Mouse (Mus musculus): Measurements from ENCODE around the gene Dnajc25. TPM values are rescaled to one million over a fixed set of nuclear protein-coding genes. Genes with fewer than 3 reads are reported as not detected.
A peak's percentile ranks its signal among the peaks of the same experiment; 100 is the strongest.

Dnajc25 gene
- polyA plus RNA-seq, 1 experiment from 2014 or later, result 14.1 TPM

DNA sequence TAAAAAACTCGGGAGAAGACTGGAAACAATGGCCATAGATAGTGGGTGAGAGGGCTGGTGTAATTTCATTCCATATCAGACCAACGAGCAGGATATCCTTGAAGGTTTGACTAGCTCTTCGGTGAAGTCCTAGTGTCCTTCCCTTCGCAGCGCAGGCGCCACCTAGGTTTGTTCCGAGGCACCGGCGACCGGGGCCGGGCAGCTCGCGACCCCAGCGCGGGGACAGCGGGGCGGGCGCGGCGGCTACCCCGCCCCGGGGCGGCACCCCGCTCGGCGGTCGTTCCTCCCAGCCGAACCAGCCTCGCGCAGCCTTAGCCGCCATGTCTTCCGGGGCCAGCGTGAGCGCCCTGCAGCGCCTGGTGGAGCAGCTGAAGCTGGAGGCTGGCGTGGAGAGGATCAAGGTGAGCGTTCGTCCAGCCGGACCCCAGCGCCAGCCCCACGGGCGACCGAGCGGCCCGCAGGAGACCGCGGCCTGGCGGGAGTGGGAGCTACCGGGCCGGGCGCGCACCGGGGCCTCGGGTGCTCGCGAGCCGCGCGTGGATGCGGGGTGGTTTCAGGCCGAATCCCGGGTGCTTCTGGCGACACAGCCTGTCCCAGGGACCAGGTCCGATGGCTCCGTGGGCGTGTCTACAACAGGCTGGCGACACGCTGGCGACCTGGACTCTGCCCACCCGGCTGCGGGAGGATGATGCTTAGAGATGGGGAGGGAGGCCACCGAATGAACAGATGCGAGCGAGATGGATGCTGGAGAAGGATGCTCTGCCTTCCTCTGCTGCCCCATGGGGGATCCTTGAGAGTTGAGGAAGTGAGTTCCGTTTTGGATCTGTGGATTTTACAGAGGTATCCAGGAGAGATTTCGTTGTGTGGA lies 40.3 kb downstream of the Dnajc25 start, which contains the start of gene Gng10:
Gng10 (plus strand) TSS at position 171 of the 868 bp plus-strand sequence.
- 16% methylated on average over 76 of the region's 76 CpGs for WGBS
- peak within 1 kb of the TSS; percentile 80 for H3K4me3 ChIP-seq (replicated peaks; ENCODE audit: low read depth, low read length)
- H3K36me3 ChIP-seq (ENCODE audit: insufficient read depth, low read length), result 0 out of 2 replicates have a peak, but pooled peaks cover 2% of the 10 kb centered on the region
- H3K27me3 ChIP-seq (ENCODE audit: insufficient read depth, low read length), result no peaks in the 10 kb centered on the region
- DNase-seq (ENCODE audit: low spot score) (peak; percentile 69), ATAC-seq (replicated peaks; ENCODE audit: low FRiP score, low read depth) (peak; percentile 86)
- H3K27ac ChIP-seq, result peak within 1 kb of the TSS; percentile 62; the same call in 1 of the 2 replicates
- H3K4me2 ChIP-seq (ENCODE audit: low read length), result peak within 1 kb of the TSS; percentile 84
- no peaks in the 10 kb centered on the region for H3K4me1 ChIP-seq (replicated peaks; ENCODE audit: insufficient read depth, low read length)
- peak within 1 kb of the TSS; percentile 91 for H3K9ac ChIP-seq (ENCODE audit: low read depth, low read length)
- no peak; the same call in 1 of the 2 replicates for TF ChIP-seq CTCF (IDR thresholded peaks at IDR 0.05; ENCODE audit: low read depth)
- no peaks in the 10 kb centered on the region for H3K9me3 ChIP-seq (replicated peaks; ENCODE audit: low read length)

DNA sequence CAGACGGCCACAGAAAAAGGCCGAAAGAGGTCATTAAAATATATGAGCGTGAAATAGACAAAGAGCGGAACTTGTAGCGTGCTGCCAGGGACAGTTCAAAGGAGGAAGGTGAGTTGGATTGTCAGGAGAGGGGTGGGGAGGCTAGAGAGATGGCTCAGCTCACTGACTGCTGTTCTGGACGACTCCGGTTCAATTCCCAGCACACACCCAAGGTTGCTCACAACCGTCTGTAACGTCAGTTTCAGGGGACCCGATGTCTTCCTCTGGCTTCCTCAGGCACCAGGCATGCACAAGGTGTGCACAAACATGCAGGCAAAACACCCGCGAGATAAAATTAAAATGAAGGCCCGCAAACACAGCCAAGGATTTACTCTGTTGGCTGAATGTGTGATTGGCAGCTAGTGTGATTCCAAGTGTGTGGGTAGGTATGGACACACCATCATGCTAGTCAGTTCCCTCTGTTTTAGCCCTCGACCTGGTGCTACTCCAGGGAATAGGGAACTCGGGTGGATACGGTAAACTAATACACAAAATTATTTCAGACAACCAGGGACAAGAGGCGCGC lies 41.0 kb downstream of the Dnajc25 start:
- H3K9me3 ChIP-seq (replicated peaks; ENCODE audit: low read length), result no peaks in the 10 kb centered on the region
- DNase-seq (ENCODE audit: low spot score) (no peak), ATAC-seq (replicated peaks; ENCODE audit: low FRiP score, low read depth) (no peak)
- peak overlapping the region; percentile 91 for H3K9ac ChIP-seq (ENCODE audit: low read depth, low read length)
- H3K4me3 ChIP-seq (replicated peaks; ENCODE audit: low read depth, low read length), result peak overlapping the region; percentile 80
- TF ChIP-seq CTCF (IDR thresholded peaks at IDR 0.05; ENCODE audit: low read depth), result no peak
- H3K27ac ChIP-seq, result no peak overlapping the region
- 51% methylated on average over 18 of the region's 18 CpGs for WGBS
- H3K4me2 ChIP-seq (ENCODE audit: low read length), result peak overlapping the region; percentile 84
- no peaks in the 10 kb centered on the region for H3K27me3 ChIP-seq (ENCODE audit: insufficient read depth, low read length)
- 0 out of 2 replicates have a peak, but pooled peaks cover 2% of the 10 kb centered on the region for H3K36me3 ChIP-seq (ENCODE audit: insufficient read depth, low read length)
- no peaks in the 10 kb centered on the region for H3K4me1 ChIP-seq (replicated peaks; ENCODE audit: insufficient read depth, low read length)

DNA sequence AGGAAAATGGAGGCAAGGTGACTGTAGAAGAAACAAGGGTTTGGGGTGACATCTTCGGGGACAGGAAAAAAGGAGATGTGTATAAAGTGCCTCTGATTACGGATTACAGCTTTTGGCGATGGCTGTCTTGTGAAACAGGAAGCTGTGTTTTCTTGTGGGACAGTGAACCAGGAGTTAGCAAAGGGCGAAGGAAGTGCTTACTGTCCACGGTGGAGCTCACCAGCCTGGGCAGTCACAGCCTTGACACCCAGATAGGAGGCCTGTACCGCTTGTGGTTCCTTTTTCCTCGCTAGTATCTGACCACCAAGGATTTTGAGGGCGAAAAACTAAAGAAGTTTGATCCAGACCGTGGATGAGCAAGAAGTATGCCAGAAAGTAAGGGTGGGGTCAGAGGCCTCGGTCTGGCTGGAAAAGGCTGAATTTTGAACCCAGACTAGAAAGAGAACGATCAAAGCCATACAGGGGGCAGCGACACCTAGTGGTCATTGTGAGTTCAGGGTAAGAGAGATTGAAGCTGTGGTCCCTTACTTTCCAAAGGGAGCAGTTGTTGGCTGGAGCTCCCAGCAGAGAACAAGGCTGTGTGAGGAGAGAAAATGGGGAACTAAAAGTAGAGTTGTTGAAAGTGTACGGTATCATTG lies 41.7 kb downstream of the Dnajc25 start:
- H3K36me3 ChIP-seq (ENCODE audit: insufficient read depth, low read length), result 0 out of 2 replicates have a peak, but pooled peaks cover 2% of the 10 kb centered on the region
- WGBS, result 54% methylated on average over 13 of the region's 13 CpGs
- no peaks in the 10 kb centered on the region for H3K4me1 ChIP-seq (replicated peaks; ENCODE audit: insufficient read depth, low read length)
- peak; percentile 89 for TF ChIP-seq CTCF (IDR thresholded peaks at IDR 0.05; ENCODE audit: low read depth)
- DNase-seq (ENCODE audit: low spot score) (peak; percentile 87), ATAC-seq (replicated peaks; ENCODE audit: low FRiP score, low read depth) (0 out of 2 replicates have a peak, but pooled peaks have one; percentile 23)
- no peak overlapping the region for H3K9ac ChIP-seq (ENCODE audit: low read depth, low read length)
- H3K9me3 ChIP-seq (replicated peaks; ENCODE audit: low read length), result no peaks in the 10 kb centered on the region
- no peaks in the 10 kb centered on the region for H3K27me3 ChIP-seq (ENCODE audit: insufficient read depth, low read length)
- H3K4me3 ChIP-seq (replicated peaks; ENCODE audit: low read depth, low read length), result no peak overlapping the region
- no peak overlapping the region for H3K27ac ChIP-seq
- H3K4me2 ChIP-seq (ENCODE audit: low read length), result 0 out of 2 replicates have a peak overlapping the region, but pooled peaks have one; percentile 6

DNA sequence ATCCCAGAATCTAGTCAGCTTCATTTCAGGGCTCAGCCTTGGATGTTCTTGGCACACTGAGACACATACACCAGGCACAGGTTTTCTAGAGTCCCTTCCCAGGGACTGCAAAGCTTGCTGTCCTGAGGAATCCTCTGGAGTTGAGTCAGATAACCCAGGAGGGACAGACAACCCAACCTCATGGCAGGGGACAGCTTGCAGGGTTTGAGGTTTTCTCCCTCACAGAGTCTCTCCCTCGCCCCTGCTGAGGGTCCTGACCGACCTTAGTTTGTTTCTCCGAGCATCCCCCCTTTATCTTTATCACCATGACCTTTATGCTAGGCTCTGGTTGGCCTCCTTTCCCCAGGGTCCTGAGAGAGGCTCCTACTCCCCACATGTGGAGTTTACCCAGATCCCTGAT lies 42.7 kb downstream of the Dnajc25 start:
- WGBS, result 68% methylated on average over 3 of the region's 3 CpGs
- ATAC-seq (replicated peaks; ENCODE audit: low FRiP score, low read depth) (no peak), DNase-seq (ENCODE audit: low spot score) (no peak)
- Histone ChIP-seq H3K27ac (no peak overlapping the region), H3K9me3 (replicated peaks; ENCODE audit: low read length) (no peaks in the 10 kb centered on the region), H3K36me3 (ENCODE audit: insufficient read depth, low read length) (0 out of 2 replicates have a peak, but pooled peaks cover 2% of the 10 kb centered on the region), H3K4me3 (replicated peaks; ENCODE audit: low read depth, low read length) (no peak overlapping the region), H3K4me2 (ENCODE audit: low read length) (no peak overlapping the region), H3K4me1 (replicated peaks; ENCODE audit: insufficient read depth, low read length) (no peaks in the 10 kb centered on the region), H3K9ac (ENCODE audit: low read depth, low read length) (no peak overlapping the region), H3K27me3 (ENCODE audit: insufficient read depth, low read length) (no peaks in the 10 kb centered on the region)
- no peak for TF ChIP-seq CTCF (IDR thresholded peaks at IDR 0.05; ENCODE audit: low read depth)

DNA sequence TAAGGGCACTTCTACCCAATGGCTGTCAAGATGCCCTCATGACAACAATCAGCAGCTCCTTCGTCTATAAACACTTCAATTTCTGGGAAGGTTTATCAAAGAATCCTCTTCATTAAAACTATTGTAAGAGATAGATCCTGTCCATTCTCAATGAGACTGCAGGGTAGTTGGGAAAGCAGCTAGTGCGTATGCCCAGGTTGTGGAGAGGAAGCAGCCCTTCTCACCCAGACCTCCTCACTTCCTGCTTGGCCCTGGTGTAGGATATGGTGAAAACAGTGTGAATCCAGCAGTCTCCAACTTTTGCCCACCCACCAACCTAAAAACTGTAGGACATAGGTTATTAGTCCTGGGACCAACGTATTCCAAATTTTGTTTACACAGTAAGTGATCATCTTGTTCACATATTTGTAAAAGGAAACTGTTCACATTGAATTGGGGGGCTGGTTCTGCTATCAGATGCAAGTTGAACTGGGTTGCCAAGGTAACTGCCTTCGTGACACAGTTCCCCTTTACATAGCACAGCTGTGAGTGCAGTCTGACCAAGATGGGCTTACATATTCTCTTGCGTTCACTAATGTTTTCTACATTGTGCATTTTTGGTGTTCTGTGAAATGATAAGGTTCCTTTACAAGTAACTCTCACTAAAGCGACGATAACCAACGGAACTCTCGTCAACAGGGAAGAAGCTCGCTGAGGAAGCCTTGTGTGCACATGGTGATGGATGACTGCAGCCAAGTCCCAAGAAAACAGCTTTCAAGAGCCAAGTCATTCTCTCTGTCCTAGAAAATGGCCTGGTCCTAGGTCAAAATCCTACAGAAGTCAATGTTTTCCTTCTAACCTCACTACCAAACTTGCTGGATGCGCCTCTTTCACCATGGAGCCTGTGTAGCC lies 45.8 kb downstream of the Dnajc25 start:
- DNase-seq (ENCODE audit: low spot score) (no peak), ATAC-seq (replicated peaks; ENCODE audit: low FRiP score, low read depth) (no peak)
- no peak overlapping the region for H3K4me3 ChIP-seq (replicated peaks; ENCODE audit: low read depth, low read length)
- H3K9ac ChIP-seq (ENCODE audit: low read depth, low read length), result no peak overlapping the region
- no peaks in the 10 kb centered on the region for H3K9me3 ChIP-seq (replicated peaks; ENCODE audit: low read length)
- H3K36me3 ChIP-seq (ENCODE audit: insufficient read depth, low read length), result 0 out of 2 replicates have a peak, but pooled peaks cover 2% of the 10 kb centered on the region
- H3K27me3 ChIP-seq (ENCODE audit: insufficient read depth, low read length), result no peaks in the 10 kb centered on the region
- no peaks in the 10 kb centered on the region for H3K4me1 ChIP-seq (replicated peaks; ENCODE audit: insufficient read depth, low read length)
- no peak overlapping the region for H3K27ac ChIP-seq
- no peak overlapping the region for H3K4me2 ChIP-seq (ENCODE audit: low read length)
- WGBS, result 84% methylated on average over 11 of the region's 11 CpGs
- TF ChIP-seq CTCF (IDR thresholded peaks at IDR 0.05; ENCODE audit: low read depth), result no peak
